Mouse (Mus musculus) G1E (cell line): ENCODE measurements around the gene March4.

Experiments
- CTCF ChIP-seq: IDR thresholded peaks from 2 replicates; pipeline ENCODE4 v1.5.1; 2012; ENCODE audit warnings: low read depth, low read length, inconsistent platforms, mixed read lengths
- GATA1 ChIP-seq: IDR thresholded peaks from 2 replicates; pipeline ENCODE4 v1.6.1; 2012; ENCODE audit warnings: borderline replicate concordance, low read length, inconsistent platforms, mixed read lengths
- GATA2 ChIP-seq: IDR thresholded peaks from 2 replicates; pipeline ENCODE4 v1.6.1; 2012; ENCODE audit warnings: low read depth, low read length, inconsistent platforms, borderline replicate concordance
- POLR2AphosphoS5 ChIP-seq: IDR thresholded peaks from 2 replicates; pipeline ENCODE4 v1.6.1; 2012; ENCODE audit warnings: low read depth, low read length, inconsistent platforms; ENCODE audit not compliant: insufficient replicate concordance
- TAL1 ChIP-seq: conservative IDR thresholded peaks from 2 replicates; pipeline ENCODE4 v1.6.1; 2012; ENCODE audit warnings: low read depth, low read length, inconsistent platforms, mixed read lengths

DNA sequence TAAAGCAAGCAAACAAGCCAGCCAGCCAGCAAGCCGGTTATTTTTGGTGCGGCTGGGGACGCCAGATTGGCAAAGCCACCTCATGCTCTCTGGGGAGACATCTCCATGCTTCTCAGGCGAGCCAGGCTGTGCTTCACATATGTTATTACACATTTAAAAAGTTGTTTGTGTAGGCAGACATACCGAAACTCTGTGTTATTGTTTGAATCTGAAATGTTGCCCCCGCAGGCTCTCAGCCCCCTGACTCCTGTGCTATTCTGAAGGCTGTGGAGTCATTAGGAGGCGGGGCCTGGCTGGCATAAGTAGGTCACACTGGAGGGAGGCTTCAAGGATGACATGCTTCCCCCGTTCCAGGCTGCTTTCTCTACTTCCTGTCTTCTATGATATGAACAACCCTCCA, 97.6 kb downstream of the March4 start:
- no peak for TF ChIP-seq CTCF
- TF ChIP-seq GATA2: no peak
- no peak for TF ChIP-seq GATA1
- TF ChIP-seq POLR2AphosphoS5: no peak
- no peak for TF ChIP-seq TAL1
